Mouse (Mus musculus): Measurements from ENCODE around the gene Trappc6a. TPM values are rescaled to one million over a fixed set of nuclear protein-coding genes. Genes with fewer than 3 reads are reported as not detected.

Trappc6a gene
- polyA plus RNA-seq, 1 experiment = 62.3 TPM

DNA sequence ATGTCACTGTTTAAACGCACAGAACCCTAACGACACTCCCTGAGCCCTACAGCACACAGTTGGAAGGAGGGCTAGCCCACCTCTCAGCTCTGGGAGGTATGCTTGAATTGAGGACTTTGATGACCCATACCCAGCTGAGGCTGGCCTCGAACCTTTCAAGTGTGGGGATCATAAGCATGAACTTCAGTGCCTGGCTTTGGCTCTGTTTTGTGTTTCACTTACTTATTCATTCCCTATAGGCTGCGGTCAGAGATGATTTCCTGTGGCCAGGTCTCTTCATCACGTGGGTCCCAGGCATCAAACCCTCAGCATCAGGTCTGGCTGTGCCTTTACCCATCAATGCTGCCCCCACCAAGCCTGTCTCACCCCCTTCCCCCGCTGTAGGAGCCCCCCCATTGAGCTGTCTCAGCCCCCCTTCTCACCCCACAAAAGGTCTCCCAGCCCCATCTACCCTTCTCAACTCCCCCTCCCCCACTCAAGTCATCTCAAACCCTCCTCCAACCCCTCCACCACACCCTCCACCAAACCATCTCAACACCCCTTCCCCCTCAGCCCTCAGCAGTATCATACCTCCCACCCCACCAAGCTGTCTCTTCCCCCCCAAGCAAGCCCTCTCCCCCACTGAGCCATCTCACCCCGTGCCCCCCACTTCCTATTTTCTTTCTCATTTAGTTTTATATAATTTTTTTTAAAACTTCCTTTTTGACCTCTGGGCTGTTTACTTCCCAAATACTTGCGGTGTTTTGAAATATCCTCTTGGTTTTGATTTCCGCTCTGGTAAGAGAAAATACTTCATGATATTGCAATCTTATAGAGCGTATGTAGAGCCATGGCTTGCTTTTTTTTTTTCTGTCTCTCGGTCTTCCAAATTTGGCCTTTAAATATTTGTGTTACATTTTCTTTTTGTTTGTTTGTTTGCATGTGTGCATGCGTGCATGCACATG, 7.5 kb upstream of the Trappc6a start:
- no peaks in the 10 kb centered on the region for H3K36me3 ChIP-seq (ENCODE audit: control insufficient read depth, insufficient read depth, low read length)
- H3K27me3 ChIP-seq (replicated peaks; ENCODE audit: control insufficient read depth, insufficient read depth, low read length) = no peaks in the 10 kb centered on the region
- no peak for DNase-seq
- 0 out of 2 replicates have a peak, but pooled peaks cover 3% of the 10 kb centered on the region for H3K4me1 ChIP-seq (ENCODE audit: control insufficient read depth, insufficient read depth, low read length)
- WGBS = 60% methylated on average over 12 of the region's 12 CpGs
- H3K4me3 ChIP-seq (ENCODE audit: insufficient read depth, low read depth, low read length) = no peak overlapping the region
- peak overlapping the region; percentile 66 for H3K27ac ChIP-seq (ENCODE audit: insufficient read depth, low read depth, low read length)
- TF ChIP-seq POLR2A (IDR thresholded peaks at IDR 0.05; ENCODE audit: low read depth, low read length) (no peak), CTCF (conservative IDR thresholded peaks at IDR 0.05; ENCODE audit: insufficient read depth, insufficient read length, low read depth, low read length) (no peak)

DNA sequence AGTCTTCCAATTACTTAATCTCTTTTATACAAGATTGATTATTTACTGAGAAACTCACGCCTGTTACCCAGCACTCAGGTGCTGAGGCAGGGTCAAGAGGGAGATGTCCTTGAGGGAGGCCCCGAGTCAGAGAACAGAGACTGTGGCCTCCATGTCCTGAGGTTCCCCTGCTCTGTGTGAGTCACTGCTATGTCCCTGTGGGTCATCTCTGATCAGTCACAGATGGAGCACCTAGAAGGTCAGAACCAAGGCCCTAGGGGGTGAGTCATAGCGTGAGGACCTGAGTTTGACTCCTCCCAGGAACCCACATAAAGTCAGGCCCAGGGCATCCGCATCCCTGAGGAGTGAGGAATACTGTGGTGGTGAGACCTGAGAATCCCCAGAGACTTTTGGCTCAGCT, 6.5 kb upstream of the Trappc6a start:
- 0 out of 2 replicates have a peak, but pooled peaks cover 3% of the 10 kb centered on the region for H3K4me1 ChIP-seq (ENCODE audit: control insufficient read depth, insufficient read depth, low read length)
- no peak for TF ChIP-seq POLR2A (IDR thresholded peaks at IDR 0.05; ENCODE audit: low read depth, low read length)
- no peak for TF ChIP-seq CTCF (conservative IDR thresholded peaks at IDR 0.05; ENCODE audit: insufficient read depth, insufficient read length, low read depth, low read length)
- DNase-seq = peak; percentile 41
- H3K36me3 ChIP-seq (ENCODE audit: control insufficient read depth, insufficient read depth, low read length) = no peaks in the 10 kb centered on the region
- peak overlapping the region; percentile 66 for H3K27ac ChIP-seq (ENCODE audit: insufficient read depth, low read depth, low read length)
- WGBS = 77% methylated on average over 4 of the region's 4 CpGs
- no peaks in the 10 kb centered on the region for H3K27me3 ChIP-seq (replicated peaks; ENCODE audit: control insufficient read depth, insufficient read depth, low read length)
- H3K4me3 ChIP-seq (ENCODE audit: insufficient read depth, low read depth, low read length) = no peak overlapping the region

DNA sequence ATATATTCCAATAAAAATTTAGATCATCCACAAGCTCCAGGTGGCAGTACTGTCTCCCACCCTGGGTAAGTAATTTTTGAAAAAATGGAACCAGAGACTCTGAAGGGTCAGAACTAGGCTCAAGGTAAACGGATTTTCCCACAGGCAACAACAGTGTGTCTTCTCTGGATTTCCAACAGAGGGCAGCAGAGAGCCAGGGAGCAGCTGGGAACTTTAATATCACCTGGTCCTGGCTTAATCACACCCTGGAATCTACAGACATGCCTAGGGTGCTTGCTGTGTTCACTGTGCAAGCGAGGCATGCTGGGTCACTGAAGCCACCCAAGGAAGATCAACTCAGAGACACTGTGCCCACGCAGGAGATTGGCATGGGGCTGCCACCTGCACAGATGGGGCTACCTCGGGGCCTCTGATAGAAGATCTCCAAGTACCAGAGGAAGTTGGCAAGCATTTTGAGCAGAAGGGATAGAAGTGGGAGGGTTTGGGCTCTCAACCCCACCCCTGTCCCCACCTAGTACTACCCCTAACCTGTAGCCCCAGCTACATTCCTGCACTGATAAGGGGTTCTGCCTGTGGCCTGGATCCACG, 4.6 kb upstream of the Trappc6a start:
- H3K4me1 ChIP-seq (ENCODE audit: control insufficient read depth, insufficient read depth, low read length) = 0 out of 2 replicates have a peak, but pooled peaks cover 3% of the 10 kb centered on the region
- H3K4me3 ChIP-seq (ENCODE audit: insufficient read depth, low read depth, low read length) = no peak overlapping the region
- no peak overlapping the region for H3K27ac ChIP-seq (ENCODE audit: insufficient read depth, low read depth, low read length)
- TF ChIP-seq CTCF (conservative IDR thresholded peaks at IDR 0.05; ENCODE audit: insufficient read depth, insufficient read length, low read depth, low read length) (peak; percentile 93), POLR2A (IDR thresholded peaks at IDR 0.05; ENCODE audit: low read depth, low read length) (no peak)
- 34% methylated on average over 5 of the region's 5 CpGs for WGBS
- peak; percentile 67 for DNase-seq
- H3K36me3 ChIP-seq (ENCODE audit: control insufficient read depth, insufficient read depth, low read length) = no peaks in the 10 kb centered on the region
- no peaks in the 10 kb centered on the region for H3K27me3 ChIP-seq (replicated peaks; ENCODE audit: control insufficient read depth, insufficient read depth, low read length)

DNA sequence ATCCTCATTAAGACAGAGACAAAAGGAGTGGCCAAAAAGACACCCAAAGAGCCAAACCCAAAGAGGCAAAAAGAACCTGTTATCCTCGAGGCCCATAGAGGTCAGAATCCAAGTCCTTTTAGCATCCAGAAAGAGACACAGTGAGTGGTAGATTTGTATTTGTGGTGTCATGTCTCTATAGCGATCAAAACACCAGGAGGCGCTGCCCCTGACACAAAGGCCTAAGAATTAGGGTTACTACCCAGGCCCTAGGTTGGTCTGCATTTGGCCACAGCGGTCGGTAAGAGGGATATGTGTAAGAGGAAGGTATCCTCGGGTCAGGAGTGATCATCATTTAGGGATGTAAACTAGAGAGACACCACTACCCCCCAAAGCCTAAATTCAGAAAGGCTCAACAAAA, 1.9 kb upstream of the Trappc6a start:
- DNase-seq = no peak
- WGBS = 65% methylated on average over 6 of the region's 6 CpGs
- 0 out of 2 replicates have a peak, but pooled peaks cover 3% of the 10 kb centered on the region for H3K4me1 ChIP-seq (ENCODE audit: control insufficient read depth, insufficient read depth, low read length)
- no peak overlapping the region for H3K4me3 ChIP-seq (ENCODE audit: insufficient read depth, low read depth, low read length)
- no peaks in the 10 kb centered on the region for H3K36me3 ChIP-seq (ENCODE audit: control insufficient read depth, insufficient read depth, low read length)
- no peak overlapping the region for H3K27ac ChIP-seq (ENCODE audit: insufficient read depth, low read depth, low read length)
- no peaks in the 10 kb centered on the region for H3K27me3 ChIP-seq (replicated peaks; ENCODE audit: control insufficient read depth, insufficient read depth, low read length)
- TF ChIP-seq POLR2A (IDR thresholded peaks at IDR 0.05; ENCODE audit: low read depth, low read length) (no peak), CTCF (conservative IDR thresholded peaks at IDR 0.05; ENCODE audit: insufficient read depth, insufficient read length, low read depth, low read length) (0 out of 2 replicates have a peak, but pooled peaks have one; percentile 14)

DNA sequence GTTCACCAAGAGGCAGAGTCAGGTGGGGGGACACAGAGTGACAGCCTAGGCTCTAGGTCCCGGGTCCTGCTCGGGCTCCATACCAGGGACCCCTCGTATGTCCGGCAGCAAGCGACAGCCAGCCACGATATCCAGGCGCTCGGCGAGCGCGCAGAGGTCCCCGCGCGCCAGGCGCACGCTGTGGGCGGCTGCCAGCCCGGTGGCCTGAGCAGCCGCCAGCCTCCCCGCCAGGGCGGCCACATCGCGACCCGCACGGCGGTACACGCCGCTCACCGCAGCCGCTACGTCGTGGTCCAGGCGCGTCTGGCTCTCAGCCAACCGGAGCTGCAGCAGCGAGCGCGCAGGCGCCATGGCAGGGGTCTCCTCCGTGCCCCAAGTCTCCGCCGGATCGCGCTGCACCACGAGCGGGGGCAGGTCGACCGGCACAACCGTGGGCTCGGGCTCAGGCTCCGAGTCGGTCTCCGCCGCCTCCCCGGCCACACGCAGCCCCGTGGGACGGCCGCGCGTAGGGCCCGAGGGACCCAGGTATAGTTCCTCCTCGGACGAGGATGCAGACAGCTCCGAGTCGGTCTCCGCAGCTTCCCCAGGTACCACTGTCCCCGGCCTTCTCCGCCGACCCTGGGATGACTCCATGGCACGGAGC, 1.1 kb upstream of the Trappc6a start:
- no peaks in the 10 kb centered on the region for H3K27me3 ChIP-seq (replicated peaks; ENCODE audit: control insufficient read depth, insufficient read depth, low read length)
- 15% methylated on average over 71 of the region's 71 CpGs for WGBS
- no peaks in the 10 kb centered on the region for H3K36me3 ChIP-seq (ENCODE audit: control insufficient read depth, insufficient read depth, low read length)
- H3K4me1 ChIP-seq (ENCODE audit: control insufficient read depth, insufficient read depth, low read length) = 0 out of 2 replicates have a peak, but pooled peaks cover 3% of the 10 kb centered on the region
- 0 out of 2 replicates have a peak overlapping the region, but pooled peaks have one; percentile 10 for H3K27ac ChIP-seq (ENCODE audit: insufficient read depth, low read depth, low read length)
- DNase-seq = peak; percentile 43
- H3K4me3 ChIP-seq (ENCODE audit: insufficient read depth, low read depth, low read length) = peak overlapping the region; percentile 79
- no peak for TF ChIP-seq POLR2A (IDR thresholded peaks at IDR 0.05; ENCODE audit: low read depth, low read length)
- no peak for TF ChIP-seq CTCF (conservative IDR thresholded peaks at IDR 0.05; ENCODE audit: insufficient read depth, insufficient read length, low read depth, low read length)

DNA sequence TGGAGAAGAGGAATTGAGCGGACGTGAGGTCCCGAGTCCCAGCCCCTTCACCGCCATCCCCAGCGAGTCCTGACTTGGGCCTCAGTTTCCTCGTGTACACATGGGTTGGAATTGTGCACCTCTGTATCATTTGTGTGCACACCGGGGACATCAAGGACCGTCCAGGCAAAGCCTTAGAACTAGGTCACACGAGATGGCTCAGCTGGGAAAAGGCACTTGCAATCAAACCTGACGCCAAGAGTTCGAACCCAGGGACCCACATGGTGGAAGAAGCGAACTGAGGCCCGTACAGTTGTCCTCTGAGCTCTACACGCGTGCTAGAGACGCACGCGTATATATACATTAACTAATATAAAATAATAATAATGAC, 598 bp upstream of the Trappc6a start:
- Histone ChIP-seq H3K4me1 (ENCODE audit: control insufficient read depth, insufficient read depth, low read length) (0 out of 2 replicates have a peak, but pooled peaks cover 3% of the 10 kb centered on the region), H3K27me3 (replicated peaks; ENCODE audit: control insufficient read depth, insufficient read depth, low read length) (no peaks in the 10 kb centered on the region), H3K4me3 (ENCODE audit: insufficient read depth, low read depth, low read length) (peak overlapping the region; percentile 79), H3K27ac (ENCODE audit: insufficient read depth, low read depth, low read length) (no peak overlapping the region), H3K36me3 (ENCODE audit: control insufficient read depth, insufficient read depth, low read length) (no peaks in the 10 kb centered on the region)
- WGBS = 7% methylated on average over 18 of the region's 18 CpGs
- DNase-seq = no peak
- TF ChIP-seq POLR2A (IDR thresholded peaks at IDR 0.05; ENCODE audit: low read depth, low read length) (no peak), CTCF (conservative IDR thresholded peaks at IDR 0.05; ENCODE audit: insufficient read depth, insufficient read length, low read depth, low read length) (no peak)

Data from kidney, adult 2 months (tissue).